Mouse (Mus musculus) heart, adult 2 months (tissue): ENCODE measurements around the gene Shank1. TPM values are rescaled to one million over a fixed set of nuclear protein-coding genes. Genes with fewer than 3 reads are reported as not detected.
A peak's percentile ranks its signal among the peaks of the same experiment; 100 is the strongest.

Experiments
- DNase-seq, 2 experiments: peaks; one replicate each; pipeline ENCODE4 v3.0.0; 2021
- H3K27ac ChIP-seq: fragments of 200-600 bp; 2 replicates; pipeline ENCODE4 v1.8.1; 2022
- H3K27me3 ChIP-seq: fragments of 200-500 bp; 2 replicates; pipeline ENCODE4 v1.6.1; 2012; ENCODE audit warnings: mild to moderate bottlenecking, low read length, inconsistent platforms, mixed read lengths; ENCODE audit not compliant: control insufficient read depth, insufficient read depth
- H3K36me3 ChIP-seq: fragments of 200-500 bp; 2 replicates; pipeline ENCODE4 v1.6.1; 2012; ENCODE audit warnings: low read length, inconsistent platforms; ENCODE audit not compliant: control insufficient read depth, insufficient read depth
- H3K4me1 ChIP-seq: fragments of 200-500 bp; 2 replicates; pipeline ENCODE4 v1.6.1; 2011; ENCODE audit warnings: low read length; ENCODE audit not compliant: control insufficient read depth, insufficient read depth
- H3K4me3 ChIP-seq: fragments of 200-600 bp; 2 replicates; pipeline ENCODE4 v1.8.1; 2022
- H3K79me2 ChIP-seq: fragments of 200-500 bp; replicated peaks from 2 replicates; pipeline ENCODE4 v1.6.1; 2012; ENCODE audit warnings: mild to moderate bottlenecking, inconsistent platforms, low read length, moderate library complexity, mixed read lengths; ENCODE audit not compliant: control insufficient read depth, insufficient read depth
- H3K9ac ChIP-seq: fragments of 200-500 bp; 2 replicates; pipeline ENCODE4 v1.6.1; 2012; ENCODE audit warnings: low read depth, mild to moderate bottlenecking, control low read depth, inconsistent platforms, low read length, mixed read lengths
- CTCF ChIP-seq: fragments of 200-600 bp; IDR thresholded peaks from 2 replicates; pipeline ENCODE4 v1.8.1; 2022; ENCODE audit warnings: antibody characterized with exemption, mild to moderate bottlenecking, moderate library complexity
- EP300 ChIP-seq: fragments of 200-500 bp; IDR thresholded peaks from 2 replicates; pipeline ENCODE4 v1.6.1; 2011; ENCODE audit warnings: low read depth, low read length, control low read depth; ENCODE audit not compliant: insufficient read depth
- POLR2A ChIP-seq: fragments of 200-500 bp; IDR thresholded peaks from 2 replicates; pipeline ENCODE4 v1.6.1; 2011; ENCODE audit warnings: mild to moderate bottlenecking, low read depth, low read length, control low read depth; ENCODE audit not compliant: insufficient read depth
- WGBS: fragments of 180-500 bp; shearing (Covaris S2); methylation state at CpG from one replicate; pipeline ENCODE4 v1.1.7; 2018; 5-methylcytosine and 5-hydroxymethylcytosine counted together
- intact Hi-C: fragments of 180-260 bp; cut with DNase I; formaldehyde crosslinking; loops from one replicate; pipeline ENCODE4 v1.15.1; 2025
- long read RNA-seq: library from polyadenylated mRNA; stranded (forward); transcript quantifications from one replicate; pipeline ENCODE4 v2.0.0, GENCODE M21; 2021
- polyA plus RNA-seq: library from polyadenylated mRNA; depleted of rRNA; stranded (reverse); fragments of >200 nt; gene quantifications from 2 replicates; pipeline ENCODE4 v1.2.3, GENCODE M21; 2012; rRNA removed
- total RNA-seq, 2 experiments: library from RNA; stranded (reverse); gene quantifications; 2 replicates each; pipeline ENCODE4 v1.2.3; 2021

Gene Shank1
- 1 to 10 TPM; 1.2 to 2.3 TPM for total RNA-seq
- 0.94 and 1.1 TPM in 2 replicates for polyA plus RNA-seq
- long read RNA-seq, result 0 reads

DNA sequence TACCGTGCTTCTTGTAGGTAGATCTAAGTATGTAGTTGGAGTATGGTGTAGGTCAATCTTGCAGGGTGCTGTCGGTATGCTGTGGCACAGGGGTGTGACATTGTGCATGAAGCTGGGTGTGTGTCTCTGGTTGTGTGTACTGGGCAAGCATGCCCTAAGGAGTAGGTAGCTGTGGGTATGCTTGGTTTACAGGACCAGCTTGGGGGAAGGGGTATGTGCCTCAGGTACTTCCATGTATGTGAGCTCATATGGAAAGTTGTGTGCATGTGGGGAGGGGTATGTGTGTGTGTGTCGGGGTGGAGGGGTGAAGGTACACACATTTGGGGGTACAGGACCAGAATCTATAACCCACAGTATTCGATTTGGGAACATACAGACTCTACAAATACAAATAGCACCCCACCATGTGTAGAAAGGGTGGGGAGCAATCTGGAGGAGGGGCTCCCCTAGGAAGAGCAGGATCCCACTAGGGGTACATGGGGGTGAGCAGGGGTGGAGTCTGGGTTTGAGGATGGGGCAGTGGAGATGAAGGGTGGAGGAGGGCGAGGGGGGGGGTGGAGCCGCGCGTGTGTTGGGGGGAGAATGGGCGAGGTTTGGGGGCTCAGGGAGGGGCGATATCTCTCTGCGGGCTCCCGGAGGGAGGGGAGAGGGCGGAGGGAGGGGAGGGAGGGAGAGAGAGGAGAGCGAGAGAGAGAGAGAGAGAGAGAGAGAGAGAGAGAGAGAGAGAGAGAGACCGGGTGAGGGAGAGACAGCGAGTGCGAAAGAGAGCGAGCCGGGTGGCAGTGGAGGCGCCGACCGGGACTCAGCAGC lies at the start of gene Shank1:
Shank1 (plus strand) TSS at position 779 of the 810 bp plus-strand sequence.
- TF ChIP-seq CTCF, result no peak
- TF ChIP-seq POLR2A, result no peak
- no peak for TF ChIP-seq EP300
- H3K9ac ChIP-seq, result peak within 1 kb of the TSS; percentile 45
- H3K4me1 ChIP-seq, result no peaks in the 10 kb centered on the region
- no peak within 1 kb of the TSS for H3K27ac ChIP-seq
- 21% methylated on average over 13 of the region's 22 CpGs for WGBS
- peaks cover 9% of the 10 kb centered on the region for H3K27me3 ChIP-seq
- no peaks in the 10 kb centered on the region for H3K36me3 ChIP-seq
- H3K4me3 ChIP-seq, result peak within 1 kb of the TSS; percentile 41
- no peaks in the 10 kb centered on the region for H3K79me2 ChIP-seq
- DNase-seq, result no peak
- intact Hi-C loops, result loop anchor here (5.0 to 10.0 kb wide), 4 partner anchors 47 to 158 kb away; partner anchors contain the start of genes 1700028J19Rik, 2410002F23Rik, Aspdh and Gm15517

DNA sequence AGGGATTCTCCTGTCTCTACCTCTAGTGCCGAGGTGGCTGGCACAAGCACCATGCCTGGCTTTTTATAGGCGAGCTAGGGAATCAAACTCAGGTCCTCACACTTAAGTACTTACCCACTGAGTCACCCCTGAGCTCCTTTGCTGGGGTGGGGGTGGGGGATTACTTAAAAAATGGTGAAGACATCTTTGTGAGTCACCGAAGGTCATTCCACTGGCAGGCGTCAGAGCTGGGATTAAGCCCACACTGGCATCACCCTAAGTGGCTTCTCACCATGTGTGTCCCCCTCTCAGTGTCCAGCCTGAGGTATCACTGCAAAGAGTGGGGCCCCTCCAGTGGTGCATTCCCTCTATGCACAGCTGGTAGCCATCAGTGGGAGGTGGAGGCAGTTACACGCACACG lies 49.6 kb upstream of the Shank1 start:
- DNase-seq, result no peak
- Histone ChIP-seq H3K9ac (no peak overlapping the region), H3K27ac (no peak overlapping the region), H3K36me3 (no peaks in the 10 kb centered on the region), H3K4me3 (no peak overlapping the region), H3K79me2 (no peaks in the 10 kb centered on the region), H3K27me3 (no peaks in the 10 kb centered on the region), H3K4me1 (no peaks in the 10 kb centered on the region)
- intact Hi-C loops, result loop anchor here (5.0 to 10.0 kb wide), 3 partner anchors 47 to 394 kb away; partner anchors contain the start of gene Clec11a
- WGBS, result 65% methylated on average over 6 of the region's 6 CpGs
- TF ChIP-seq CTCF (no peak), EP300 (no peak), POLR2A (no peak)

DNA sequence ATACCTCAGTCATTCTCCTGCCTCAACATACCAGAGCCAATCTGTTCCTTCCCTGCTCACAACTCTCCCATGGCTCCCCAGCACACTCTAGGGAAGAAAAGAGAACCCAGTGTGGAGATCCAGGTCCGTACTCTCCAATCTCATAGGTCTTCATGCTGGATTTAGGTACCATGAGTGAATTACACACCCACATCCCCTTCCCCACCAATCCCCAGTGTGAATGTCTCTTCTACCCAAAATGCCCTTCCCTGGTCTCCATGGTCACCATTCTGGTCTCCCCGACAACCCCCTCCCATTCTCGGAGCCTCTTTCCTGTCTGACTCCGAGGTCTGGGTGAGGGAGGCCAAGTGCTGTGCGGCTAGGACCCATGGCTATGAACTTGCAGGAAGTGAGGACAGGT lies 48.9 kb upstream of the Shank1 start, which contains the start of gene Gm15517:
Gm15517 (plus strand) TSS at position 301 of the 400 bp plus-strand sequence.
- Histone ChIP-seq H3K4me3 (no peak within 1 kb of the TSS), H3K27ac (no peak within 1 kb of the TSS), H3K79me2 (no peaks in the 10 kb centered on the region), H3K4me1 (no peaks in the 10 kb centered on the region), H3K36me3 (no peaks in the 10 kb centered on the region), H3K9ac (no peak within 1 kb of the TSS), H3K27me3 (no peaks in the 10 kb centered on the region)
- WGBS, result 50% methylated on average over 5 of the region's 5 CpGs
- no peak for DNase-seq
- intact Hi-C loops, result loop anchor here (5.0 to 10.0 kb wide), 3 partner anchors 46 to 394 kb away; partner anchors contain the start of gene Clec11a
- TF ChIP-seq EP300 (no peak), CTCF (no peak), POLR2A (no peak)

DNA sequence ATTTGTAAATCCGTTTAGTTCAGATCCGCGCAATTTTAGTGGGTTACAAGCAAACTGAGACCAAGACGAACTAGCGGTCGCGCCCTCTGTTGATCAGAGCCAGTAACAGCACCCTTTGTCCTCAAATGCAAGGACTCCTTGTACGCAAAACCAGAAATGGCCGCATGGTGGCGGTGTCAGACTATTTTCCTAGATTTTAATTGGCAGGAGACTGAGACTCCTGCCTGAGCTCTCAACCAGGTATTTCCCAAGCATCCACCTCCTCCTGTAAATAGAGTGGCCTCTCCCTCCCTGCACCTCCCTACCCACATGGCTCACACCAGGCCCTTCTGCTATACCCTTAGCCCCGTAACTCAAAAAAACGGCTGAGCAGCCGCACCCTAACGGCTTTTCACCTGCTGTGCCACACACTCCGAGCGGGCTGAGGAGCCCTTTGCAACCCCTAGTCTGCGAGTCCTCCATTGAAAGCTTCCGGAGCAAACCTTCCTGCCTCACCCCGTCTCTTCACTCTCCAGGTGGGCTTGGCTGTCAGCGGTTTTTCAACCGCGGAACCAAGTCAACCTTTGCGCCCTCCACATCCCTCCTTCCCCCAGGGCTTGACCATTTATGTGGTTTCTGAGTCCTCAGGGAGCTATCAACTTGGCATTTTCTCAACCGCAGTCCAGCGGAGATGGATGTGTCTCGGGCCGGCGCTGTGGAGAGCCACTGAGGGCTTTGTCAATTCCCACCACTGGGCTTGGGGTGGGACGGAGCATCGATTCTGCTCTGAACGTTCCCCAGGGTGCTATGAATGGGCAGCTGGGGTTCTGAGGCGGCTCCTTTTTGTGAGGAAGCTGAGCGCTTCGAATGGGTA lies 47.0 kb upstream of the Shank1 start:
- no peak overlapping the region for H3K27ac ChIP-seq
- H3K4me1 ChIP-seq, result no peaks in the 10 kb centered on the region
- WGBS, result 2% methylated on average over 34 of the region's 34 CpGs
- H3K9ac ChIP-seq, result no peak overlapping the region
- H3K79me2 ChIP-seq, result no peaks in the 10 kb centered on the region
- intact Hi-C loops, result loop anchor here (1.0 to 10.0 kb wide), 5 partner anchors 44 to 392 kb away; partner anchors contain the start of gene Clec11a
- TF ChIP-seq EP300 (peak; percentile 89), CTCF (peak; percentile 98), POLR2A (no peak)
- no peaks in the 10 kb centered on the region for H3K36me3 ChIP-seq
- peak; percentile 88 to 96 for DNase-seq
- no peaks in the 10 kb centered on the region for H3K27me3 ChIP-seq
- no peak overlapping the region for H3K4me3 ChIP-seq

DNA sequence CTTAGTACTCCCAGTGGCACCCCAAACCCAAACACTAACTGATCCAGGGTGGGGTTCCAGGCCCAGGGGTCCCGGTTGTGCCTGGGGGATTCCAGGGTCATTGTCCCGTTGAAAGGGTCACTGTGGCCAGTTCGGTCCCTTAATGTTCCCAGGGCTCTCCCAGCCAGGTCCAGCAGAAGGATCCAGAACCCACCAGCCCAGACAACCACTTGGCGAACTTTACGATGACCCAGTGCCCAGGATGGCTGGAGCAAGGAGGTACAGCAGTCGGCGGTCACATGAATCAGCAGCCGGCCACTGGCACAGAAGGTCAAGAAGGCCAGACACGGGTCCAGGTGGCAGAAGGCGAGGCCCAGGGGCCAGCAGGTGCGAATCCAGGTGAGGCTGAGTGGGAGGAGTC lies 41.9 kb upstream of the Shank1 start:
- WGBS, result 79% methylated on average over 11 of the region's 11 CpGs
- Histone ChIP-seq H3K36me3 (no peaks in the 10 kb centered on the region), H3K27me3 (no peaks in the 10 kb centered on the region), H3K4me3 (no peak overlapping the region), H3K27ac (no peak overlapping the region), H3K4me1 (no peaks in the 10 kb centered on the region), H3K9ac (no peak overlapping the region), H3K79me2 (no peaks in the 10 kb centered on the region)
- TF ChIP-seq POLR2A (no peak), EP300 (no peak), CTCF (no peak)
- DNase-seq, result no peak
- intact Hi-C loops, result loop anchor here (10.0 kb wide), 1 partner anchor 387 kb away; no protein-coding TSS in a partner anchor
